Mouse (Mus musculus): ENCODE measurements around the gene Cd4. TPM values are rescaled to one million over a fixed set of nuclear protein-coding genes. Genes with fewer than 3 reads are reported as not detected.

The Cd4 gene
- 0.41 and 0.64 TPM in 2 replicates for polyA plus RNA-seq (2015; fragmentation: Nextera tagmentation; extraction: Ambion mirVana)

DNA sequence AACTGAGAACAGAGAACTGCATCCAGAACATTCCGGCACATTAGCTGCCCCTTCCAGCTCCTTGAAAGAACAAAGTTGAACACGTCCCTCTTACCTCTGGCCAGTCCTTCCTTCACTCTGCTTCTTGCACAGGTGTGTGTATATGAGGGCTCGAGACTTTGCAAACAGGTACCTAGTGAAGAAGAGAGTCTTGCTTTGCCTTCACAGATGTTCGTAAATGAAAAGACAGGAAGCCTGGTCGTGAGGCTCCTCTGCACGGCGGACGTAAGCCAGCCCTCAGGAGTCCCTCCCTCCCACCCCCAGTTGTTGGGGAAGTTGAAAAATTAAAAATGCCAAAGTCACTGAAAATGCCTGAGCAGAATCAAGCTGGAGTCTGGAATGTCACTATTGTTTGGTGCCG is at the start of gene Cd4:
Gene Cd4, minus strand, starts transcription at position 236 of the 400 bp plus-strand sequence.
- Histone ChIP-seq H3K9ac (no peak within 1 kb of the TSS), H3K4me2 (no peak within 1 kb of the TSS), H3K4me1 (no peaks in the 10 kb centered on the region), H3K27ac (no peak within 1 kb of the TSS), H3K4me3 (replicated peaks) (no peak within 1 kb of the TSS), H3K9me3 (no peaks in the 10 kb centered on the region), H3K36me3 (no peaks in the 10 kb centered on the region), H3K27me3 (replicated peaks) (no peaks in the 10 kb centered on the region)
- no peak for ATAC-seq (ENCODE audit: insufficient read depth, low FRiP score, low read depth)
- WGBS = 71% methylated on average over 9 of the region's 9 CpGs

DNA sequence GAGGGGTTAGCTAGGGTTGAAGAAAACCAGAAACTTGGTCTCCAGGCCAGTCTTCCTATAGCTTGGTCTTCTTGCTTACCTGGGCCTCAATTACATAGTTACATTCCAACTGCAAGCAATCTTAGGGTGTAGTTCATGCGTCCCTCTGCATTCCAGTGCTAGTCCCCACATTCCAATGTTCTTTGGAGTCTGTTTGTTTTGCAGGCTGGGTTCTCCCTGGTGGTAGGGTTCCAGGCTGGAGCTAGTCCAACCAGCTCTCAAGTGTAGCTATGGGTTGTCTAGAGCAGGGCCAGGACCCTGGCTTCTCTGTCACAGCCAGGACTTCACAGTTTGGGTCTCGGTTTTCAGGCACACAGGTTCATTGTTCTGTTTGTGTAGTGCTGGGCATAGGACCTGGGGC is 49.5 kb upstream of the Cd4 start:
- no peaks in the 10 kb centered on the region for H3K9me3 ChIP-seq
- H3K4me2 ChIP-seq = no peak overlapping the region
- no peak overlapping the region for H3K4me3 ChIP-seq (replicated peaks)
- H3K9ac ChIP-seq = no peak overlapping the region
- WGBS = 70% methylated on average over 2 of the region's 2 CpGs
- no peak for ATAC-seq (ENCODE audit: insufficient read depth, low FRiP score, low read depth)
- no peak overlapping the region for H3K27ac ChIP-seq
- peaks cover 38% of the 10 kb centered on the region for H3K36me3 ChIP-seq
- peaks cover 2% of the 10 kb centered on the region for H3K4me1 ChIP-seq
- no peaks in the 10 kb centered on the region for H3K27me3 ChIP-seq (replicated peaks)

DNA sequence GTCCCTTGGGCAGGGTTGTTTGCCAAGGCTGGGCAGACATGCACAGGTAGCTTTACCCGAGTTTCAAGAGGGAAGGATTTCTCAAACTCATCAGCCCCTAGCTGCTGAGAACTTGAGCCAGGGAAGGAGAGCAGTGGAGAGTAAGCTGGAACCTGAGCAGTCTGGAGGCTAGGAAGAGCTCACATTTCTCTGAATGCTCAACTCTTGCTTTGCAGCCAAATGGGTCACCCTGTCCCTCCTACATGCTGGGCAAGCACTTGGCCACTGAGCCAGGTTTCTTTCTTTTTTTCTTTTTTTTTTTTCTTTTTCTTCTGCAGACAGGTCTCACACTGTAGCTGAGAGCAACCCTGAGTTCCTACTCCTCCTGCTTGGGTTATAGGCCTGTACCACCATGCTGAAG is 48.7 kb upstream of the Cd4 start:
- H3K36me3 ChIP-seq = peaks cover 38% of the 10 kb centered on the region

DNA sequence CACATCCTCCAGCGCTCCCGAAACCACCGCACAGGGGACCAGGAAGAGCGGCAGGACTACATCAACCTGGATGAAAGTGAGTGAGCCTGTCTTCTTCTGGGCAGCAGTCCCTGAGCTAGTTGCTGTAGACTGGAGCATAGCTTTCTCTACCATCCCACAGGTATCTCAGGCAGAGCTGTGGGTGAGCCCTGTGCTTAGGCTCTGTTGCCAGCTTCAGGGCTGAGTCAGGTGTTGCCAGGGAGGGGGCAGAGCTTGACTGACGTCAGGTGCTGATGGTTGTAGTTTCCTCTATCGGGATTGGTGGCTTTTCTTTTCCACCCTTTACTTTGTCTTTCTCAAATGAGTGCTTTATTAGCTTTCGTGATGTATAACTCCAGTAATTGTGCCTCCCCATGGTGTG is 46.6 kb upstream of the Cd4 start:
- H3K27me3 ChIP-seq (replicated peaks) = no peaks in the 10 kb centered on the region
- no peak for ATAC-seq (ENCODE audit: insufficient read depth, low FRiP score, low read depth)
- H3K4me2 ChIP-seq = no peak overlapping the region
- 91% methylated on average over 7 of the region's 7 CpGs for WGBS
- no peak overlapping the region for H3K27ac ChIP-seq
- H3K9ac ChIP-seq = no peak overlapping the region
- H3K4me1 ChIP-seq = peaks cover 15% of the 10 kb centered on the region
- H3K4me3 ChIP-seq (replicated peaks) = no peak overlapping the region
- H3K9me3 ChIP-seq = no peaks in the 10 kb centered on the region
- peaks cover 38% of the 10 kb centered on the region for H3K36me3 ChIP-seq

More for the DNA sequence above, 48.7 kb upstream of the Cd4 start:
- Histone ChIP-seq H3K27ac (no peak overlapping the region), H3K4me2 (no peak overlapping the region), H3K27me3 (replicated peaks) (no peaks in the 10 kb centered on the region), H3K4me3 (replicated peaks) (no peak overlapping the region), H3K4me1 (peaks cover 8% of the 10 kb centered on the region), H3K9me3 (no peaks in the 10 kb centered on the region), H3K9ac (no peak overlapping the region)
- WGBS = 84% methylated on average over 1 of the region's 1 CpGs
- ATAC-seq (ENCODE audit: insufficient read depth, low FRiP score, low read depth) = no peak

DNA sequence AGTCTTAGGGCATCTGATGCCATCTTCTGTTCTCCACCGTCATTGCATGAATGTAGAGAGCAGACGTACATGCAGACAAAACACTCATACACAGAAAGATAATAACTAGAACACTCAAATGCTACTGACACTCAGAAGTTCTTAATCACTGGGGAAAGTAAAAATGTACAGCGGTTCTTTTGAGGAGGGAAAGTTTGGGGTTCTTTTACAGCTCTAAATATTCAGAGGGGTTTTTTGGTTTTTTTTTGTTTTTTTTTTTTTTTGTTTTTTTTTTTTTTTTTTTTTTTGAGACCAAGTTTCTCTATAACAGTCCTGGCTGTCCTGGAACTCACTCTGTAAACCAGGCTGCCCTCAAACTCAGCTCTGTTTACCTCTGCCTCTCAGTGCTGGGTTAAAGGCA is 45.1 kb upstream of the Cd4 start:
- H3K27me3 ChIP-seq (replicated peaks) = no peaks in the 10 kb centered on the region
- peak overlapping the region; percentile 73; the same call in 1 of the 2 replicates for H3K4me2 ChIP-seq
- no peak overlapping the region for H3K9ac ChIP-seq
- H3K36me3 ChIP-seq = peaks cover 34% of the 10 kb centered on the region
- peaks cover 15% of the 10 kb centered on the region for H3K4me1 ChIP-seq
- no peak for ATAC-seq (ENCODE audit: insufficient read depth, low FRiP score, low read depth)
- no peak overlapping the region for H3K27ac ChIP-seq
- WGBS = 88% methylated on average over 3 of the region's 3 CpGs
- H3K9me3 ChIP-seq = no peaks in the 10 kb centered on the region
- H3K4me3 ChIP-seq (replicated peaks) = no peak overlapping the region

DNA sequence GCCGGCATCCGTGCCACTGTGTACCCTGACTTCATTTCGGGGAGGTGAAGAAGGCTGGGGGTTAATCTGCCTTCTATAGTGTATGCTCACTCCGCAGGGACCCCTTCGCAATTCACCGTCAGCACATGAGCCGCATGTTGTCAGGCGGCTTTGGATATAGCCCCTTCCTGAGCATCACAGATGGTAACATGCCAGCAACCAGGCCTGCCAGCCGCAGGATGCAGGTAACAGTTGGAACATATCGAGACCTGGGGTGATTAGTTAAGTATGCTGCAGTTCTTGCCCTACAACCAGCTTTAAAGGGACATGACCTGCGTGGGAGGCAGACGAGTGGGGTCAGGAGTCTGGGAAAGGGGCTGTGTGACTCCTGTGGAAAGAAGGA is 44.3 kb upstream of the Cd4 start:
- Histone ChIP-seq H3K9me3 (no peaks in the 10 kb centered on the region), H3K4me1 (peaks cover 15% of the 10 kb centered on the region), H3K4me2 (peak overlapping the region; percentile 73), H3K9ac (peak overlapping the region; percentile 93), H3K36me3 (peaks cover 29% of the 10 kb centered on the region), H3K27me3 (replicated peaks) (no peaks in the 10 kb centered on the region), H3K27ac (peak overlapping the region; percentile 94), H3K4me3 (replicated peaks) (peak overlapping the region; percentile 92)
- 38% methylated on average over 12 of the region's 12 CpGs for WGBS
- ATAC-seq (ENCODE audit: insufficient read depth, low FRiP score, low read depth) = no peak

GRCm38 (mm10) chr6:124931525-124932313 is 43.7 kb upstream of the Cd4 start:
- peak; percentile 27; the same call in 1 of the 2 replicates for ATAC-seq (ENCODE audit: insufficient read depth, low FRiP score, low read depth)
- peaks cover 26% of the 10 kb centered on the region for H3K36me3 ChIP-seq
- H3K4me3 ChIP-seq (replicated peaks) = peak overlapping the region; percentile 92
- WGBS = 1% methylated on average over 48 of the region's 48 CpGs
- no peaks in the 10 kb centered on the region for H3K27me3 ChIP-seq (replicated peaks)
- H3K9me3 ChIP-seq = no peaks in the 10 kb centered on the region
- peak overlapping the region; percentile 94 for H3K27ac ChIP-seq
- peak overlapping the region; percentile 73 for H3K4me2 ChIP-seq
- H3K4me1 ChIP-seq = peaks cover 15% of the 10 kb centered on the region
- H3K9ac ChIP-seq = peak overlapping the region; percentile 93

GRCm38 (mm10) chr6:124930754-124931524 is 42.9 kb upstream of the Cd4 start, which contains the start of gene Mlf2:
TSS of gene Mlf2 (plus strand) at chr6:124931386.
- Histone ChIP-seq H3K27ac (peak within 1 kb of the TSS; percentile 94), H3K36me3 (peaks cover 18% of the 10 kb centered on the region; the same call in 1 of the 2 replicates), H3K27me3 (replicated peaks) (no peaks in the 10 kb centered on the region), H3K9ac (peak within 1 kb of the TSS; percentile 93), H3K4me3 (replicated peaks) (peak within 1 kb of the TSS; percentile 92), H3K4me1 (peaks cover 18% of the 10 kb centered on the region), H3K9me3 (no peaks in the 10 kb centered on the region), H3K4me2 (peak within 1 kb of the TSS; percentile 73)
- under 1% methylated on average over 53 of the region's 64 CpGs for WGBS
- ATAC-seq (ENCODE audit: insufficient read depth, low FRiP score, low read depth) = peak; percentile 94

GRCm38 (mm10) chr6:124930231-124930630 is 42.2 kb upstream of the Cd4 start:
- Histone ChIP-seq H3K27me3 (replicated peaks) (no peaks in the 10 kb centered on the region), H3K27ac (peak overlapping the region; percentile 94), H3K36me3 (peaks cover 12% of the 10 kb centered on the region; the same call in 1 of the 2 replicates), H3K4me3 (replicated peaks) (peak overlapping the region; percentile 92), H3K4me2 (peak overlapping the region; percentile 73), H3K9ac (no peak overlapping the region), H3K9me3 (no peaks in the 10 kb centered on the region), H3K4me1 (peaks cover 21% of the 10 kb centered on the region)
- ATAC-seq (ENCODE audit: insufficient read depth, low FRiP score, low read depth) = no peak
- 19% methylated on average over 1 of the region's 1 CpGs for WGBS

DNA sequence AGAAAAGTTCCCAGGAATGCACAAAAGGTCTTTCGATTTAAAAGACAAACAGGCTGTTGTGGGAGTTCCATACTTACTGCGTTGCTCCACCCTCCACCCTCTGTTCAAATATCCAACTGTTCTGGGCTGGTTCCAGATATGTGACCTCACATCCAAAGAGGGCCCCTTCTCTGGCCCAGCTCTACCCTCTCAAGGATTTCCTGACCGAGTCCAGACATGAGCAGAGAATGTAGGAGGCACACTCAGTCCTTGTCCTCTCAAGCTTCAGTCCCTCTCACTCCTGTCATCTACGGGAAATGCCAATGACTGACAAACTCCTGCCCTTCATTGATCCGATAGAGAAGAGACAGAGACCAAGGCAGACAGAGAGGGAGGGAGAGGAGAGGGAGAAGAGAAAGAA is 37.9 kb upstream of the Cd4 start:
- peak overlapping the region; percentile 48 for H3K4me2 ChIP-seq
- WGBS = 15% methylated on average over 5 of the region's 5 CpGs
- peaks cover 27% of the 10 kb centered on the region for H3K4me1 ChIP-seq
- no peaks in the 10 kb centered on the region for H3K27me3 ChIP-seq (replicated peaks)
- H3K9ac ChIP-seq = no peak overlapping the region
- peak; percentile 52 for ATAC-seq (ENCODE audit: insufficient read depth, low FRiP score, low read depth)
- peak overlapping the region; percentile 84 for H3K27ac ChIP-seq
- peak overlapping the region; percentile 24 for H3K4me3 ChIP-seq (replicated peaks)
- no peaks in the 10 kb centered on the region for H3K36me3 ChIP-seq
- no peaks in the 10 kb centered on the region for H3K9me3 ChIP-seq

DNA sequence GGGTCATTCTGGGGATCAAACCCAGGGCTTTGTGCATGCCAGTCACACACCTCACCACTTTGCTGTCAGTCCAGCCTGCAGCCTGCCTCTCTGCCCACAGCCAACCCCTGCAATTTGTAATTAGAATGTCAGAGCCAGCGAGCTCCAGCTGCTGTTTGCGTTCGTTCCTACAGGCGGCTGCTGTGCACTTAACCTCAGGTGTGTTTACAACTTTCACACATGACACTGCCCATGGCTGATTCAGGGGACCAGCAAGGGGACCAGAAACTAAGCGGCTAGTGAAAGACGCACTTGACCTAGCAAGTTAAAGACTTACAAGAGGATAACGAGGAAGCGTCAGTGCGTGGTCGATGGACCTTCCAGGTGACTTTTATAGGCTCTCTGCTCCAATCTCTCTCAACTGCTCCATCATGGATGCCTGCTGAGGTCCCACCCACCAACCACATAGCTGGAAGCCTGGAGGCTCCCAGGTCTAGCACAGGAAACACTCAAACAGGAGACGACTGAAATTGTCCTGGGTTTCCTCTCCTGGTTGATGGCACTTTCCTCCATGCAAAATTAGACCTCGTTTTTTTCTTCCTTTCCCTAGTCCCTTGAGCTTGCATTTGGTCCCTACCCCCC is 37.3 kb upstream of the Cd4 start:
- H3K36me3 ChIP-seq = no peaks in the 10 kb centered on the region
- peaks cover 31% of the 10 kb centered on the region for H3K4me1 ChIP-seq
- 10% methylated on average over 12 of the region's 12 CpGs for WGBS
- peak overlapping the region; percentile 84 for H3K27ac ChIP-seq
- H3K4me2 ChIP-seq = peak overlapping the region; percentile 48
- H3K27me3 ChIP-seq (replicated peaks) = no peaks in the 10 kb centered on the region
- peak overlapping the region; percentile 24 for H3K4me3 ChIP-seq (replicated peaks)
- no peaks in the 10 kb centered on the region for H3K9me3 ChIP-seq
- H3K9ac ChIP-seq = peak overlapping the region; percentile 21; the same call in 1 of the 2 replicates
- 0 out of 2 replicates have a peak, but pooled peaks have one; percentile 15 for ATAC-seq (ENCODE audit: insufficient read depth, low FRiP score, low read depth)
